Mouse (Mus musculus): ENCODE data around the gene Il17f.
"Not testable (repeated sequence)": the region's sequence is repeated elsewhere in the genome, so short reads cannot be mapped to it uniquely, and the experiment has no call there.

Gene Il17f

GRCm38 (mm10) chr1:20790517-20790916 is at the start of gene Il17f:
Il17f (minus strand) TSS chr1:20790617.
- DNase-seq (ENCODE audit: low read depth, low spot score), result not testable (repeated sequence)

- no peak for DNase-seq (ENCODE audit: low read depth, low spot score)
These were observed 49.5 kb upstream of the Il17f start for GRCm38 (mm10) chr1:20839911-20840310.

- no peak for DNase-seq (ENCODE audit: low read depth, low spot score)
These were observed 46.2 kb upstream of the Il17f start for GRCm38 (mm10) chr1:20836551-20837125.

GRCm38 (mm10) chr1:20833141-20833511 is 42.7 kb upstream of the Il17f start:
- DNase-seq (ENCODE audit: low read depth, low spot score), result no peak

- no peak for DNase-seq (ENCODE audit: low read depth, low spot score)
These were observed 42.2 kb upstream of the Il17f start for GRCm38 (mm10) chr1:20832473-20833140.

GRCm38 (mm10) chr1:20830546-20830945 is 40.1 kb upstream of the Il17f start:
- no peak for DNase-seq (ENCODE audit: low read depth, low spot score)

- DNase-seq (ENCODE audit: low read depth, low spot score), result no peak
These were observed 37.6 kb upstream of the Il17f start for GRCm38 (mm10) chr1:20828061-20828460.

- DNase-seq (ENCODE audit: low read depth, low spot score), result no peak
These were observed 34.6 kb upstream of the Il17f start for GRCm38 (mm10) chr1:20825036-20825435.

GRCm38 (mm10) chr1:20823906-20824305 is 33.5 kb upstream of the Il17f start:
- DNase-seq (ENCODE audit: low read depth, low spot score), result no peak

- DNase-seq (ENCODE audit: low read depth, low spot score), result no peak
These were observed 33.1 kb upstream of the Il17f start for GRCm38 (mm10) chr1:20823471-20823870.

GRCm38 (mm10) chr1:20820959-20821358 is 30.5 kb upstream of the Il17f start:
- no peak for DNase-seq (ENCODE audit: low read depth, low spot score)

- peak; percentile 84 for DNase-seq (ENCODE audit: low read depth, low spot score)
These were observed 29.6 kb upstream of the Il17f start, which contains the start of gene Mcm3 for GRCm38 (mm10) chr1:20819771-20820605. Mcm3 (minus strand) TSS chr1:20820312.

GRCm38 (mm10) chr1:20817596-20817995 is 27.2 kb upstream of the Il17f start:
- DNase-seq (ENCODE audit: low read depth, low spot score), result no peak

GRCm38 (mm10) chr1:20817172-20817571 is 26.8 kb upstream of the Il17f start:
- no peak for DNase-seq (ENCODE audit: low read depth, low spot score)

GRCm38 (mm10) chr1:20814521-20814920 is 24.1 kb upstream of the Il17f start:
- DNase-seq (ENCODE audit: low read depth, low spot score), result no peak

- DNase-seq (ENCODE audit: low read depth, low spot score), result no peak
These were observed 14.1 kb upstream of the Il17f start for GRCm38 (mm10) chr1:20804526-20804925.

- no peak for DNase-seq (ENCODE audit: low read depth, low spot score)
These were observed 11.4 kb upstream of the Il17f start for GRCm38 (mm10) chr1:20801682-20802390.

- no peak for DNase-seq (ENCODE audit: low read depth, low spot score)
These were observed 10.9 kb upstream of the Il17f start for GRCm38 (mm10) chr1:20801275-20801674.

GRCm38 (mm10) chr1:20795178-20795577 is 4.8 kb upstream of the Il17f start:
- no peak for DNase-seq (ENCODE audit: low read depth, low spot score)

- no peak for DNase-seq (ENCODE audit: low read depth, low spot score)
These were observed 4.3 kb upstream of the Il17f start for GRCm38 (mm10) chr1:20794760-20795159.

- DNase-seq (ENCODE audit: low read depth, low spot score), result no peak
These were observed 997 bp upstream of the Il17f start for GRCm38 (mm10) chr1:20791414-20791813.

- DNase-seq (ENCODE audit: low read depth, low spot score), result no peak
These were observed 2.0 kb downstream of the Il17f start for GRCm38 (mm10) chr1:20788419-20788818.

All from WW6 (cell line).